Mouse (Mus musculus) testis, adult 2 months (tissue): ENCODE measurements around the gene D8Ertd738e.

Experiments used
- CTCF ChIP-seq: fragments of 200-500 bp; IDR thresholded peaks from 2 replicates; pipeline ENCODE4 v1.5.1; 2012; ENCODE audit warnings: low read depth, mild to moderate bottlenecking, inconsistent platforms, low read length, moderate library complexity; ENCODE audit not compliant: control insufficient read depth, insufficient read depth, insufficient replicate concordance
- POLR2A ChIP-seq: fragments of 200-500 bp; IDR thresholded peaks from 2 replicates; pipeline ENCODE4 v1.6.1; 2012; ENCODE audit warnings: low read depth, mild to moderate bottlenecking, inconsistent platforms, low read length, moderate library complexity; ENCODE audit not compliant: control insufficient read depth

DNA sequence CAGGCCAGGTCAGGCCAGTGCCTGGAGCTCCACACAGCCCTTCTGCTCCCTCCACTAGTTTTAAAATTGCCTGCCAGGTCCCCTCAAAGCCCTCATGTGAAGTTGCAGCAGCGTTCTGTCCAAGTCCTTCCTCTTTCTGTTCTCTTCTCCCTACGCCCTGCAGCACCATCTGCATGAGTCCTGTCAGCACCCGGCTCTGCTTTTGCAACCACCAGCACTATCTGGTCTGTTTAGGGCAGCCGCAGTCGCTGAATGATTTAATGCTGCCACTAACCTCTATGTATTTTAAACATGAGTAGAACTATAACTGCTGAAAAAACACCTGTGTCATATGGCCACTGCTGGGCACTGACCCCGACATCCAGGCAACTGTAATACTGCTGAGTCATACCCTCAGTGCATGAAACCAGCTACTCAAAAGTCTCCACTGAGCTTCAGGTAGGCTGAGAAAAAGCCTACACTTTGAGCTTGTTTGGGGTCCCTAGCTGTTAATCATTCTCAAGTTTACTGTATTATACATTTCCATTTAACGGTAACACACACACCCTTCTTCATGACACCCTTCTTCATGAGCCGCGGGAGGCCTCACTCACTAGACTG, 26.9 kb downstream of the D8Ertd738e start:
- TF ChIP-seq CTCF, result no peak
- no peak for TF ChIP-seq POLR2A
